Mouse (Mus musculus) midbrain, embryonic 14.5 days (tissue): ENCODE measurements at regions not wholly inside any gene's neighbourhood (a gene's known extent, or its start where the extent isn't known, plus 50 kb on each side); places are given as distances from the start of the nearest gene placed in this dataset.

ENCODE experiments used
- ATAC-seq: fragments of 200-750 bp; cut with Nextera tagmentation; 2 replicates; pipeline ENCODE4 v1.8.0; 2017; ENCODE audit warnings: moderate number of reproducible peaks, moderate library complexity; ENCODE audit not compliant: low FRiP score, low TSS enrichment
- DNase-seq: peaks from one replicate; pipeline ENCODE4 v3.0.0-alpha.2; 2015
- H3K27ac ChIP-seq: fragments of 300-500 bp; sonication (generic); replicated peaks from 2 replicates; pipeline ENCODE4 v1.5.1; 2014; ENCODE audit warnings: mild to moderate bottlenecking, low read depth, low read length, moderate library complexity
- H3K27me3 ChIP-seq: fragments of 300-500 bp; sonication (generic); 2 replicates; pipeline ENCODE4 v1.6.1; 2014; ENCODE audit warnings: low read length, control low read depth, mixed read lengths; ENCODE audit not compliant: control insufficient read depth, insufficient read depth
- H3K36me3 ChIP-seq: fragments of 300-500 bp; sonication (generic); 2 replicates; pipeline ENCODE4 v1.6.1; 2014; ENCODE audit warnings: low read length, control low read depth; ENCODE audit not compliant: control insufficient read depth, insufficient read depth
- H3K4me1 ChIP-seq: fragments of 300-500 bp; sonication (generic); 2 replicates; pipeline ENCODE4 v1.6.1; 2014; ENCODE audit warnings: mild to moderate bottlenecking, antibody characterized with exemption, low read length, control low read depth; ENCODE audit not compliant: control insufficient read depth, insufficient read depth
- H3K4me2 ChIP-seq: fragments of 300-500 bp; sonication (generic); 2 replicates; pipeline ENCODE4 v1.6.1; 2014; ENCODE audit warnings: mild to moderate bottlenecking, low read length, moderate library complexity
- H3K4me3 ChIP-seq: fragments of 300-500 bp; sonication (generic); replicated peaks from 2 replicates; pipeline ENCODE4 v1.5.1; 2014; ENCODE audit warnings: low read depth, low read length
- H3K9ac ChIP-seq: fragments of 300-500 bp; sonication (generic); replicated peaks from 2 replicates; pipeline ENCODE4 v1.6.1; 2014; ENCODE audit warnings: mild to moderate bottlenecking, low read length, moderate library complexity
- H3K9me3 ChIP-seq: fragments of 300-500 bp; sonication (generic); 2 replicates; pipeline ENCODE4 v1.6.1; 2016; ENCODE audit warnings: low read length, control low read depth, mixed read lengths; ENCODE audit not compliant: control insufficient read depth
- WGBS: fragments of 180-500 bp; shearing (Covaris S2); extraction: QIAGEN DNeasy Blood & Tissue Kit; methylation state at CpG from one replicate; pipeline ENCODE4 v1.1.7; 2014; 5-methylcytosine and 5-hydroxymethylcytosine counted together

DNA sequence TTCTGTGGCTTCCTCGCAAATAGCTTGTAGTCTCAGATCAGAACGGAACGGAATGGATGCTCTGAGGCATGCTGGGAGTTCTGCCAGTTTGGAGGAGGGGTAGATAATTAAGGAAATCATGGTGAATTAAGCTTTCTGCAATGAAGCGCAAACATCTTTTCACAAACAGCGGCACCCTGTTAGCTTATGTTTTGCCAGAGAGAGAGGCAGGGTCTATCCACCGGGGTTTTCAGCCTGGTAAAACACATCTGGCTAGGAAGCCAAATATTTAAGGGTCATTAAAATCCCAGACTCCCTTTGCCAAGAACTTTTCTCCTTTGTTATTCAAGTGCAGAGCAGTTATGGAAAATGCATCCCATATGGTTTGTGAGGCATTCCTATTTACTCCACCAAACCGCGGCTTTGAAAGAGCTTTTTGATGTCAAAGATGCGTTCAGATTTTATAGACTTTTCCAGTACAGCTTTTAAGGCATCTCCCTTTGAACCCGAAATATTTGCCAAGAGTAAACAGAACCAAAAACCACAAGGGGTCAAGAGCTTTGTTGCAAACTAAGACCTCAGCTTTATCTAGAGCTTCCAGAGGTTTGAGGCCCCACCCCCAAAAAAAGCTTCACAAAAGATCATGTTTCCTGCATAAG lies 287.4 kb upstream of the Cdh5 start:
- no peak overlapping the region for H3K9ac ChIP-seq
- DNase-seq, result peak; percentile 40
- H3K4me2 ChIP-seq, result no peak overlapping the region
- 74% methylated on average over 10 of the region's 10 CpGs for WGBS
- no peak overlapping the region for H3K4me3 ChIP-seq
- no peaks in the 10 kb centered on the region for H3K9me3 ChIP-seq
- no peaks in the 10 kb centered on the region for H3K4me1 ChIP-seq
- no peak overlapping the region for H3K27ac ChIP-seq
- H3K27me3 ChIP-seq, result no peaks in the 10 kb centered on the region
- no peak for ATAC-seq
- H3K36me3 ChIP-seq, result no peaks in the 10 kb centered on the region

GRCm38 (mm10) chr8:103816101-103816894 lies 285.1 kb upstream of the Cdh5 start:
- WGBS, result 76% methylated on average over 15 of the region's 15 CpGs
- no peaks in the 10 kb centered on the region for H3K9me3 ChIP-seq
- H3K4me1 ChIP-seq, result no peaks in the 10 kb centered on the region
- no peak for DNase-seq
- H3K36me3 ChIP-seq, result no peaks in the 10 kb centered on the region
- H3K4me2 ChIP-seq, result no peak overlapping the region
- ATAC-seq, result no peak
- no peak overlapping the region for H3K9ac ChIP-seq
- H3K4me3 ChIP-seq, result no peak overlapping the region
- H3K27ac ChIP-seq, result no peak overlapping the region
- no peaks in the 10 kb centered on the region for H3K27me3 ChIP-seq

- no peak for ATAC-seq
- Histone ChIP-seq H3K4me1 (no peaks in the 10 kb centered on the region), H3K36me3 (no peaks in the 10 kb centered on the region), H3K27me3 (no peaks in the 10 kb centered on the region), H3K9me3 (no peaks in the 10 kb centered on the region), H3K4me2 (no peak overlapping the region), H3K9ac (no peak overlapping the region), H3K27ac (no peak overlapping the region), H3K4me3 (no peak overlapping the region)
- 89% methylated on average over 7 of the region's 7 CpGs for WGBS
- DNase-seq, result no peak
Measured at GRCm38 (mm10) chr8:103823541-103823940, 277.9 kb upstream of the Cdh5 start.

DNA sequence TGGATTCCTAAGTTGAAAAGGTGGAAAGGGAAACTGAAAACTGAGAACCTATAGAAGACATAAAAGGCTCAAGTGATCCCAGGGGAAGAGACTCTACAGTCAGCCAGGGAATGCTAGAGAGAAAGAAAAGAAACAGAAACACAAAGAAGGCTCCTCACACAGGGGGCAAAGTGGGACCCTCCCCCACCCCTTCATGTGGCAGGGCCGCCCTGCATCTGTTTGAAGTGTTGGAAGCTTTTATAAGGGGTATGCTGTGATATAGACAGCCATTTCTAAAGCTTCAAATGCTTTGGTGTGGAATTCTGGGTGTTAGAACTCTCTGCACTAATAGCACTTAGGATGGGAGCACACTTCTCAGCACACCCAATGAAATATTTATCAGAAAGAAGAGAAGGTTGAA lies 276.7 kb upstream of the Cdh5 start:
- no peak overlapping the region for H3K9ac ChIP-seq
- DNase-seq (no peak), ATAC-seq (no peak)
- no peak overlapping the region for H3K4me3 ChIP-seq
- H3K27me3 ChIP-seq, result no peaks in the 10 kb centered on the region
- no peaks in the 10 kb centered on the region for H3K36me3 ChIP-seq
- no peak overlapping the region for H3K27ac ChIP-seq
- WGBS, result 11% methylated on average over 1 of the region's 1 CpGs
- H3K4me1 ChIP-seq, result no peaks in the 10 kb centered on the region
- no peak overlapping the region for H3K4me2 ChIP-seq
- no peaks in the 10 kb centered on the region for H3K9me3 ChIP-seq

- H3K4me3 ChIP-seq, result no peak overlapping the region
- ATAC-seq (no peak), DNase-seq (peak; percentile 29)
- no peak overlapping the region for H3K27ac ChIP-seq
- H3K27me3 ChIP-seq, result no peaks in the 10 kb centered on the region
- H3K4me1 ChIP-seq, result no peaks in the 10 kb centered on the region
- H3K4me2 ChIP-seq, result no peak overlapping the region
- H3K9me3 ChIP-seq, result no peaks in the 10 kb centered on the region
- H3K9ac ChIP-seq, result no peak overlapping the region
- WGBS, result 71% methylated on average over 3 of the region's 3 CpGs
- H3K36me3 ChIP-seq, result no peaks in the 10 kb centered on the region
Measured at GRCm38 (mm10) chr8:103825289-103825688, 276.1 kb upstream of the Cdh5 start.

- Histone ChIP-seq H3K9me3 (no peaks in the 10 kb centered on the region), H3K4me1 (no peaks in the 10 kb centered on the region), H3K27me3 (no peaks in the 10 kb centered on the region), H3K9ac (no peak overlapping the region), H3K4me2 (no peak overlapping the region), H3K36me3 (no peaks in the 10 kb centered on the region), H3K27ac (no peak overlapping the region), H3K4me3 (no peak overlapping the region)
- WGBS, result 87% methylated on average over 3 of the region's 3 CpGs
- no peak for DNase-seq
- no peak for ATAC-seq
Measured at GRCm38 (mm10) chr8:103830416-103830815, 271.0 kb upstream of the Cdh5 start.

DNA sequence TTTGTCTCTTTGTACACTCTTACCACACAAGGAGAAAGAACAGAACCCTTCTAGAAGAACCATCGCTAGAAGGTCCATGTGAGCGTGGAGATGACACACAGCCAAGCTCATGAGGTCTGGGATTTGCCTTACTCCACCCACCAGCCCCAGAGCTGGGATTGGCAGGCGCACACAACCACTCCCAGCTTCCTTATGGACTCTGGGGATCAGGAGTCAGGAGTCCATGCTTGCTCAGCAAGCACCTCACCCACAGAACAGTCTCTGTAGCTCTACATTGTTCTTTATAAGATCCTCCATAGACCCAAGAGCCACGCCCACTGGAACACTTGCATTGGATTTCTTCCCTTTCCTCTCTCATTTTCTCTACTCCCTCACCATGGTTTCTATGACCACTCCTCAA lies 261.4 kb upstream of the Cdh5 start:
- no peak for ATAC-seq
- Histone ChIP-seq H3K4me2 (no peak overlapping the region), H3K36me3 (no peaks in the 10 kb centered on the region), H3K4me1 (no peaks in the 10 kb centered on the region), H3K4me3 (no peak overlapping the region), H3K9me3 (no peaks in the 10 kb centered on the region), H3K9ac (no peak overlapping the region), H3K27me3 (no peaks in the 10 kb centered on the region), H3K27ac (no peak overlapping the region)
- 96% methylated on average over 4 of the region's 4 CpGs for WGBS
- no peak for DNase-seq

GRCm38 (mm10) chr8:103845964-103846363 lies 255.5 kb upstream of the Cdh5 start:
- DNase-seq (no peak), ATAC-seq (no peak)
- H3K4me1 ChIP-seq, result no peaks in the 10 kb centered on the region
- WGBS, result 96% methylated on average over 1 of the region's 1 CpGs
- no peak overlapping the region for H3K9ac ChIP-seq
- no peak overlapping the region for H3K4me3 ChIP-seq
- no peaks in the 10 kb centered on the region for H3K9me3 ChIP-seq
- H3K27ac ChIP-seq, result no peak overlapping the region
- H3K36me3 ChIP-seq, result no peaks in the 10 kb centered on the region
- H3K4me2 ChIP-seq, result no peak overlapping the region
- no peaks in the 10 kb centered on the region for H3K27me3 ChIP-seq

GRCm38 (mm10) chr8:103846382-103846976 lies 254.9 kb upstream of the Cdh5 start:
- Histone ChIP-seq H3K36me3 (no peaks in the 10 kb centered on the region), H3K27me3 (no peaks in the 10 kb centered on the region), H3K4me1 (no peaks in the 10 kb centered on the region), H3K27ac (peak overlapping the region; percentile 43; the same call in 1 of the 2 replicates), H3K9ac (no peak overlapping the region), H3K4me3 (no peak overlapping the region), H3K4me2 (no peak overlapping the region), H3K9me3 (no peaks in the 10 kb centered on the region)
- WGBS, result 62% methylated on average over 10 of the region's 10 CpGs
- DNase-seq (peak; percentile 29), ATAC-seq (no peak)
